Mouse (Mus musculus): Measurements from ENCODE around the gene Vmn1r65.
"Not testable (repeated sequence)": the region's sequence is repeated elsewhere in the genome, so short reads cannot be mapped to it uniquely, and the experiment has no call there.

Vmn1r65 gene

GRCm38 (mm10) chr7:6010910-6011309 is at the start of gene Vmn1r65:
Vmn1r65 (minus strand) TSS chr7:6011010.
- no peak for DNase-seq

- DNase-seq = no peak
Observed at GRCm38 (mm10) chr7:6044861-6045260, 34.1 kb upstream of the Vmn1r65 start, which contains the start of gene Nlrp4c. Nlrp4c (plus strand) TSS chr7:6045161.

GRCm38 (mm10) chr7:5982426-5982825 is 28.4 kb downstream of the Vmn1r65 start:
- DNase-seq = not testable (repeated sequence)

- DNase-seq = not testable (repeated sequence)
Observed at GRCm38 (mm10) chr7:5972546-5972945, 38.3 kb downstream of the Vmn1r65 start.
